Mouse (Mus musculus): ENCODE data around the gene Nepro.

The Nepro gene

GRCm38 (mm10) chr16:44765555-44766319 is 41.6 kb downstream of the Nepro start, which contains the start of gene Cd200r1:
Cd200r1 (plus strand) TSS chr16:44765736.
- DNase-seq (ENCODE audit: low read depth in 1 of 2, low spot score in 2 of 2), result no peak

- no peak for DNase-seq (ENCODE audit: low read depth in 1 of 2, low spot score in 2 of 2)
Measured at GRCm38 (mm10) chr16:44766320-44766892, 42.3 kb downstream of the Nepro start.

GRCm38 (mm10) chr16:44767506-44767905 is 43.4 kb downstream of the Nepro start:
- no peak for DNase-seq (ENCODE audit: low read depth in 1 of 2, low spot score in 2 of 2)

GRCm38 (mm10) chr16:44767967-44768366 is 43.9 kb downstream of the Nepro start:
- DNase-seq (ENCODE audit: low read depth in 1 of 2, low spot score in 2 of 2), result peak in 1 of 2 experiments; percentile 6

GRCm38 (mm10) chr16:44772577-44772976 is 48.5 kb downstream of the Nepro start:
- no peak for DNase-seq (ENCODE audit: low read depth in 1 of 2, low spot score in 2 of 2)

GRCm38 (mm10) chr16:44773673-44774072 is 49.6 kb downstream of the Nepro start:
- DNase-seq (ENCODE audit: low read depth in 1 of 2, low spot score in 2 of 2), result no peak

- no peak for DNase-seq (ENCODE audit: low read depth in 1 of 2, low spot score in 2 of 2)
Measured at GRCm38 (mm10) chr16:44774201-44774600, 50.1 kb downstream of the Nepro start.

- peak; percentile 19 to 42 for DNase-seq (ENCODE audit: low read depth in 1 of 2, low spot score in 2 of 2)
Measured at GRCm38 (mm10) chr16:44778538-44779147, 54.5 kb downstream of the Nepro start.

- DNase-seq (ENCODE audit: low read depth in 1 of 2, low spot score in 2 of 2), result no peak
Measured at GRCm38 (mm10) chr16:44779494-44779893, 55.4 kb downstream of the Nepro start.

- DNase-seq (ENCODE audit: low read depth in 1 of 2, low spot score in 2 of 2), result no peak
Measured at GRCm38 (mm10) chr16:44780751-44781150, 56.6 kb downstream of the Nepro start.

Data from monocyte, adult 2 months (primary cell).